Mouse (Mus musculus) liver, adult (tissue): ENCODE results near the gene Hsph1.

ENCODE experiments used
- GATA4 ChIP-seq: IDR thresholded peaks from 2 replicates; pipeline ENCODE4 v1.6.1; 2014; ENCODE audit warnings: mild to moderate bottlenecking, low read length; ENCODE audit not compliant: insufficient replicate concordance

The Hsph1 gene

DNA sequence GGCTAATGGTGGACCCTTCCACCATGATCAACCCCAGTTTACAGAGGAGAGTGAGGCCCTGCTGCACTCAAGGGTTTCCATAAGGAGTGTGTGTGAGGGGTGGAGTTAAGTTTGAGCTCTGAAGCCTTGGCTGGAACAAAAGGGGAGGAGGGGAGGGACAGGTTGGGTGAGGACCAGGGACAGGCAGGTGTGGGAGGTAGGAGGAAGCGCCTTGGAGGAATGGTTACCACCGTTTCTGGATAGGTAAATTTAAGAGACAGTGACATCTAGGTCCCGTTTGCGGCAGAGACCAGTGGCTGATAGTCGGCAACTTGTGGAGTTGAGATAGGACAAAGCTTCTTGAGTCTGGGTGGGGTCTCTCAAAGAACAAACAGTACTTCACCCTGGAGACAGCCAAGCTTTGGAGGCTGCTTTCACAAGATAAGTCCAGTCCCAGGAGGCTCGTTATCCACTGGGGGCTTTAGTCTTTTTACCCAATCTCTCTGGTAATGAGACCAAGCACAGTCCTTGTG lies 12.8 kb upstream of the Hsph1 start:
- no peak for TF ChIP-seq GATA4

DNA sequence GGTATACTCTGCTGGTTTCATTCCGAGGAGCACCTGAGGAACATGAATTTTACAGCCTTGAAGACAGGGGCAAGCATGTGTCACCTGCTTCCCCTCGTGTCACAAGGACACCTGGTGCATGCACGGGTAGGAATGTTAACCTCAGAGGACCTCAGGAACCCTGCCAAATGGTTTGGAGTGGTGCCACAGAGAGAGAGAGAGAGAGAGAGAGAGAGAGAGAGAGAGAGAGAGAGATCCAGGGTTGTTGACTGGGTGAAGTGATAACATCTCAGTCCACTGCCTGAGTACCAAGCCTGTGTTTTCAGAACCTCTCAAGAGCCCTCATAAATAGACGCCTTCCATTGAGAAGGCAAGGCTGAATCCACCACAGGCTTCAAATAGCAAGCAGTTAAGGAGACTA lies 12.0 kb upstream of the Hsph1 start:
- no peak for TF ChIP-seq GATA4

- TF ChIP-seq GATA4, result no peak
These were observed 11.4 kb upstream of the Hsph1 start for GRCm38 (mm10) chr5:149647367-149648115.

DNA sequence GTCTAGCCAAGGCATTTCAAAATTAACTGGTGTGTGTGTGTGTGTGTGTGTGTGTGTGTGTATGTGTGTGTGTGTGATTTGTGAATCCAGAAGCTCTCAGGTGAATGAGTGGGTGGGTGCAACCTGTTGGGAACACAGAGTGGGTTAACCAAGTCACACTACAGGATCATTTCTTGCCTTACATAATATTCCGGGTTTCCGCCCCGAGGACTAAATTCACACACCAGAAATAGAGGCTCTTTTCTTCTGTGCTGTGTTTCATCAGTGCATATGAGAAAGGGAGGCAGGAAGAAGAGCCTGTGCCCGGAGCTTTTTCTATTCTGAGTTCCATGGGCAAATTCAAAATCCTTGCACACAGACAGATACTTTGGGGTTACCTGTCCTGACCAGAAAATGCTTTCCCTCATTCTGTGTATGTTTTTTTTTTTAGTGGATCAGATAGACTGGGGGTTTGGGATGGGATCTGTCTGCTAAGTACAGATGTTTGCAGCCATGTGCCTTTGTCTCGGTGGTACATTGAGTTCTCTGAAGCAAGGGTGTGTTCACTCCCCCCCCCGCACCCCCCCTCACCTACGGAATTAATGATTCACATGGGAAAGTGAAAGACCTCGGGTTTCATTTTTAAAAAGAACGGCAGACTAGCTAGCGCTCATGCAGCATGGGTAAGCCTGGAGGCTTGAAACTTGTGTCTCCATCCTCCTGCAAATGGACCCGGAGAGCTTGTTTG lies 6.8 kb upstream of the Hsph1 start:
- no peak for TF ChIP-seq GATA4

DNA sequence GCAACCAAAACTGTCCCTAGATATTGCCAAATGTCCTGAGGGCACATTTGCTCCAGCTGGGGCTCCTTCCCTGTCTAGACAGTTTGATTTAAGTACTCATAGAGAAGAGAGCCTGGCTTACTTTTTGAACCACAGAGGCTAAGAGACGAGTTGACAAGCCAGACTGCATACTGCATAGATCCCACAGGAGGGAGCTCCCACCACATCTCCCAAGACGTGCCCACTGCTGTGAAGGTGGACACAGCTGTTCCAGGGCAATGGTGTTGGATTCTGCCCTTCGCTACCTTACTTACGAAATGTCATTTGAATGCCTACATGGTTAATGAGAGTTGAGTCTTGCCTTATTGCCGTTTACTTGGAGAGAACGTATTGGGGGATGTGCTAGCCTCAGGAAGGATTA lies 6.2 kb upstream of the Hsph1 start:
- no peak for TF ChIP-seq GATA4

DNA sequence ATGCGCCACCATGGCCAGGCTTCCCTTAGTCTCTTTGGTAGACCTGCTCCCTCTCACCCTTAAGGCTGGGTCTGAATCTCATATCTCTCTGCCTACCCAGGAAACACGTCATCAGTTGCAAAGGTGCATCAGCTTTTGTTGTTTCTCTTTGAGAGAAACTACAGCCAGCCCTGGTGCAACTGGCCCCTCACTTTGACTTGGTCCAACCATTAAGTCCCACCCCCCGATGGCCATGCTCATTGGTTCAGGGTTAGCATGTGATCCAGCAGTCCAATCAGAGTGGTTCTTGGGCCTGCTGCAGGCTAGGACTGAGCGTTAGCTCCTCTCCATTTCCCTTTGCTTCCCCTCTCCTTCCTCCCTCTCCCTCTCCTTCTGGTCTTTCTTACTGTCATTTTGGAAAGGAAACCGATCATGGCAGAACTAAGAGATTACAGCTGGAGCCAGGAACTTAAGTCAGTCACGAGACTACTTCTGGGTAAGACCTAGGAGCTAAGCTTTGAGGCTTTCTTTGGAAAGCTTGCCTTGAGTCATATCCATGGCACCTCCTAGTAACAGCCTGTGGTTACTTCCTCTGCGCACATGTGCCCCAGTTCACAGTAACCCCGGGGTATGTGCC lies 5.2 kb upstream of the Hsph1 start:
- no peak for TF ChIP-seq GATA4

GRCm38 (mm10) chr5:149637306-149637705 lies 1.1 kb upstream of the Hsph1 start:
- TF ChIP-seq GATA4, result no peak

- no peak for TF ChIP-seq GATA4
These were observed 620 bp downstream of the Hsph1 start for GRCm38 (mm10) chr5:149635556-149635955.

DNA sequence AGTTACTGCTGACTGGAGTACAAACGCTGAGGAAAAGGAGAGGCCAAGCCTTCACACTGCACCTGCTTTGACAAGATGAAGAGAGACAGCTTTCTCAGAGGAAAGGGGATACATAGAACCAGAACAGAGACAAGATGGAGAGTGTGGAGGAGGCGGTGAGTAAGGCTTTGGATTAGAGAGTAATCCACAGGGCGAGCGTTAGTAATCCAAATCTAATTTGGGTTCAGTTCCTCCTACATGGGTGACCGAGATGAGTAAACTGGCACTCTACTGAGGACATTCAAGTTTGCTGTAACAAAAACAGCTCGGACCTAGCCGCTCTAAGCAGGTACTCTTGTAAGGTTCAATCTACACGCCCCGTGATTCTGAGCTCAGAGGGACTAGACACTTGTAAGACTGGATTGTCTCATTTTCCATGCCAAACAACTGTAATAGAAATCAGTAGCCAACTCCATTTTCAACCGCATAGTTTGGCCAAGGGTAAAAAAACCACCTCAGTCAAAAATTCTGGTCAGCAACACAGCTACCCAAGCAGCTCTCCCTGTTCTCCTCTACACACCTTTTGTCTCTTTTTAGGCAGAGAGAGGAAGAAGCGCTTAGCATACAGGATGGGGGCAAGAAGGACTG lies 1.7 kb downstream of the Hsph1 start:
- no peak for TF ChIP-seq GATA4

DNA sequence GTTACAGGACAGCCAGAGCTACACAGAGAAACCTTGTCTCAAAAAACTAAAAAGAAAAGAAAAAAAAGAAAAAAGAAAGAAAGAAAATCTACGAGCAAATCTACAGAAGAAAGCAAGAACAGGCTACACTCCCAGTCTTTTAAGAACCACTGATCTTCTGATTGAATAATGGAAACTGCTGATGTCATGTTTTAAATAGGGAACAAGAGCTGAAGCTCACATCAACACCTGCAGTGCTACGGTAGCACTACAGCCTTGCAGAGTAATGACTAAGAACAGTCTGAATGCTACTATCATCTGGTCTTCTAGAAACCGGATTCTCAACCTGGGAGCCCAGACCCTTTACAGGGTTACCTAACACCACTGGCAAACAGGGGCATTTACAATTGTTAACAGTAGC lies 10.6 kb downstream of the Hsph1 start:
- TF ChIP-seq GATA4, result no peak

- peak; percentile 59; the same call in 1 of the 2 replicates for TF ChIP-seq GATA4
These were observed 12.1 kb downstream of the Hsph1 start for GRCm38 (mm10) chr5:149623815-149624675.

- TF ChIP-seq GATA4, result no peak
These were observed 13.5 kb downstream of the Hsph1 start for GRCm38 (mm10) chr5:149622644-149623043.

- TF ChIP-seq GATA4, result no peak
These were observed 14.0 kb downstream of the Hsph1 start for GRCm38 (mm10) chr5:149622152-149622551.

DNA sequence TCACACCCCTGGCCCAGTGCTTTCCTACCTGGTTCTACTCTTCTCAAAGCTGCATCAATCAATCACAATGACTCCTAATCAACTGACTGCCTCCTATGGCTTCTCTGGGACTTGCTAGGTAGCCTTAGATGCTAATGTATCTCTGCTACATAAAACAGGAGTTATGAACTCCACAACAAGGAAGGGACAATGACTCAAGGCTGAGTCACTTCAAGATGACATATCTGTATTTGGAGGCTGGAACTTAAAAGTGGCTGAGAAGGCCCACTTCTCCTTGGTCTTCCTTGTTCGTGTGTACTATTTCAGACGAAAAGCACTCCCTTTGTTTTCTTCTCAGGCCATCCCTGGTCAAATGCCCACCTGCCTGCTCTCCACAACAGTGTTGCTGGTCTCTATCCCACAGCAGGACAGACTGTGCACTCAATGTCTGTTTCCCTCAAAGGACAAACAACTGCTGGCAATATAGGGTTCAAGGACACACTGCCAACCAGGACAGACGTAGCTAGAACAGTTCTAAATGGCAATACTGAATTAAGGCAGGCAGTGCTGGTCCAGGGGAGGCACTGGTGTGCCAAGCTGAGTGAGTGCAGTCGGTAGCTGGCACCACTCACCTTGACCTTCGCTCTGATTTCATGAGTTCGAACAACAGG lies 18.3 kb downstream of the Hsph1 start:
- TF ChIP-seq GATA4, result no peak
